22 mouse cellular contexts compared by ENCODE assay signal in the genomic region with DNA sequence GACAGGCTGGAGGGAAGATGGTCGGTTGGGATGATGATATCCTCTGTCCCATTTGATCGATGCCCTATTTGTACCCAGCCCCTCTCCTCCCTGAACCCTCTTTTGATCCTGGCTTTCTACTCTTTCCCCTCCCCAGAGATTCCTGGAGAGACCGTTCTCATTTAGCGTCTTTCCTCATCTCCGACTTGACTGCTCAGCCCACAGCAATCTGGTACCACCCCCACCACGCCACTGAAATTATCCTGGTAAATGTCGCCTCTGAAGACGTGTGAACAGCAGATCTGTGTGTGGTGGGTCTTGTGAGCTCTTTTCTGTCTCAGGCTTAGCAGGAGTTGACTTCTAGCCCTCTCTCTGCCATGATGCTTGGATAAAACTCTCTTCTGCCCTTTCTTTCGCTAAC. TPM values are rescaled to one million over a fixed set of nuclear protein-coding genes. Genes with fewer than 3 reads are reported as not detected.
DNase-seq lines count a peak whose midpoint lies in the region; ATAC-seq and TF ChIP-seq lines count a peak whose summit lies in the region.
"Had no signal": no experiment of that assay in that cellular context is flagged by ENCODE, and none has a peak within 500 bp of the region (broad histone marks: within the 10 kb centered on the region; RNA-seq: fewer than 3 reads in every experiment).

No protein-coding gene starts in this region.

- no peak for TF ChIP-seq CTCF in midbrain, postnatal 0 days (IDR thresholded peaks at IDR 0.05)

- no peak overlapping the region for H3K27ac ChIP-seq in midbrain, postnatal 0 days (ENCODE audit: low read depth, low read length)
- H3K27ac ChIP-seq: forebrain, embryonic 12.5 days; gastrocnemius, adult 2 months; heart, adult 2 months; liver, embryonic 15.5 days had no signal

- no peak overlapping the region for H3K9ac ChIP-seq in midbrain, postnatal 0 days (replicated peaks; ENCODE audit: low read length, poor library complexity, severe bottlenecking)
- H3K9ac ChIP-seq: forebrain, embryonic 12.5 days; liver, embryonic 15.5 days had no signal

- peak; percentile 47 for ATAC-seq in frontal cortex, adult (ENCODE audit: low TSS enrichment)
- no peak for ATAC-seq in midbrain, postnatal 0 days (ENCODE audit: low FRiP score)
- ATAC-seq: midbrain, embryonic 16.5 days had no signal

- WGBS in midbrain, postnatal 0 days = 90% methylated on average over 9 of the region's 9 CpGs

- peaks cover 3% of the 10 kb centered on the region; the same call in 1 of the 2 replicates for H3K4me1 ChIP-seq in midbrain, postnatal 0 days (ENCODE audit: insufficient read depth, low read length)
- H3K4me1 ChIP-seq: liver, embryonic 15.5 days had no signal

- peak; percentile 89 for DNase-seq in brain, adult 2 months (ENCODE audit: low read depth, low spot score)
- peak; percentile 59 to 78 for DNase-seq in left cerebral cortex, adult 18-20 months (ENCODE audit: low spot score in 2 of 2)
- peak; percentile 60 to 71 for DNase-seq in right cerebral cortex, postnatal 10 days (ENCODE audit: low spot score in 2 of 2)
- no peak for DNase-seq in embryo, embryonic 9.5 days (ENCODE audit: extremely low spot score)
- DNase-seq in gastrocnemius, postnatal 4 days (ENCODE audit: low spot score in 2 of 2) = no peak
- no peak for DNase-seq in midbrain, postnatal 0 days (ENCODE audit: low spot score)
- DNase-seq: cerebellum, postnatal 10 days; gastrocnemius, adult 2 months; heart, adult 2 months; kidney, adult 8-10 months; lung, postnatal 10 days; thymus, adult 2 months had no signal

- H3K4me2 ChIP-seq in midbrain, postnatal 0 days (ENCODE audit: low read depth, low read length, poor library complexity, severe bottlenecking) = no peak overlapping the region
- H3K4me2 ChIP-seq: forebrain, embryonic 12.5 days; liver, embryonic 15.5 days had no signal

- no peaks in the 10 kb centered on the region for H3K27me3 ChIP-seq in midbrain, postnatal 0 days (ENCODE audit: insufficient read depth, low read length)
- H3K27me3 ChIP-seq: forebrain, embryonic 12.5 days; liver, embryonic 15.5 days had no signal

- no peaks in the 10 kb centered on the region for H3K9me3 ChIP-seq in midbrain, postnatal 0 days (ENCODE audit: low read length)
- H3K9me3 ChIP-seq: forebrain, embryonic 12.5 days; liver, embryonic 15.5 days had no signal

- H3K36me3 ChIP-seq in midbrain, postnatal 0 days (ENCODE audit: insufficient read depth, low read length) = no peaks in the 10 kb centered on the region
- H3K36me3 ChIP-seq: forebrain, embryonic 12.5 days; liver, embryonic 15.5 days had no signal

- no peak overlapping the region for H3K4me3 ChIP-seq in midbrain, postnatal 0 days (ENCODE audit: low read depth, low read length)
- H3K4me3 ChIP-seq: forebrain, embryonic 12.5 days; gastrocnemius, adult 2 months; heart, adult 2 months; liver, embryonic 15.5 days; megakaryocyte, embryonic 14.5 days had no signal

RNA-seq across cellular contexts. Expression of gene Susd4, which starts 31.0 kb away (rescaled TPM):
- 100 to 1,000 TPM; 105 to 117 TPM for total RNA-seq in left cerebral cortex, adult 18-20 months (2021)
- total RNA-seq in gastrocnemius, postnatal 4 days (2021) = 1 to 10 TPM; 2.0 to 2.6 TPM
- total RNA-seq in midbrain, postnatal 0 days (2014; rRNA removed) = 80.6 and 89.7 TPM in 2 replicates
- polyA plus RNA-seq in midbrain, postnatal 0 days (2015; fragmentation: Nextera tagmentation; extraction: Ambion mirVana) = 97.1 and 98.7 TPM in 2 replicates

RNA-seq across cellular contexts. Expression of gene Ccdc185, which starts 45.6 kb away (rescaled TPM):
- under 1 TPM; 0.16 to 0.26 TPM for total RNA-seq in left cerebral cortex, adult 18-20 months (2021)
- not detected for total RNA-seq in gastrocnemius, postnatal 4 days (2021)
- not detected in 2 replicates for total RNA-seq in midbrain, postnatal 0 days (2014; rRNA removed)
- not detected in 2 replicates for polyA plus RNA-seq in midbrain, postnatal 0 days (2015; fragmentation: Nextera tagmentation; extraction: Ambion mirVana)
- total RNA-seq: gastrocnemius, adult 2 months; heart, adult 2 months had no signal
- polyA plus RNA-seq: forebrain, embryonic 12.5 days; heart, embryonic 16.5 days; hindbrain, embryonic 11.5 days; large intestine, adult 2 months; limb, embryonic 14.5 days; liver, embryonic 15.5 days; midbrain, embryonic 16.5 days; thymus, adult 2 months; urinary bladder, adult 2 months had no signal

Comparison
In these comparisons a context has a peak if more than half of its experiments do, and no peak if none do; other contexts are left out.
1. DNase-seq: peak in brain, adult 2 months (single experiment), left cerebral cortex, adult 18-20 months (2 of 2) and right cerebral cortex, postnatal 10 days (2 of 2); none in embryo, embryonic 9.5 days (single experiment), gastrocnemius, postnatal 4 days (0 of 2) and midbrain, postnatal 0 days (single experiment).
2. RNA of gene Susd4, which starts 31.0 kb away (total RNA-seq): 105 to 117 TPM in left cerebral cortex, adult 18-20 months and 80.6 to 89.7 TPM in midbrain, postnatal 0 days; 2.0 to 2.6 TPM in gastrocnemius, postnatal 4 days; every median in the first group is over 10 times any median in the second.